Mouse (Mus musculus): ENCODE results near the gene Pald1. TPM values are rescaled to one million over a fixed set of nuclear protein-coding genes. Genes with fewer than 3 reads are reported as not detected.

Gene Pald1
- total and polyA plus RNA-seq, 2 experiments from 2014 or later: 17.9 to 66.8 TPM

DNA sequence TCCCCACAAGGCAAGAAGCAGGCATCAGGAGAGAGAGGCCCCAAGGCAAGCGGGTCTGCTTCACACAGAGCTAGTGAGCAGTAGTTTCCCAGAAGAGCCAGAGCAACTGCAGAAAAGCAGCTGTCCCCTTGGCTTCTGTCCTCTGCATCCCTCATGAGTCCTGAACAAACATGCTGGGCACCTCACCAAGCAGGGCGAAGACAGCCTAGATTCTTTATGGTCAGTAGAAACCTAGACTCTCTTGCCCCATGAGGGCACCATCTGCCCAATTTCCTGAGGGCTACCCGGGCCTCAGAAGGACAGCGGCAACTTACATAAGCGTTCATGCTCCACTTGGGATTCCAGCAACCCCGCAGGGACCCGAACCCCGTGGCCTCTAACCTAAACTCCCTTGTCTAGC is 20.3 kb downstream of the Pald1 start:
- Histone ChIP-seq H3K4me1 (ENCODE audit: control insufficient read depth, insufficient read depth) (peaks cover 10% of the 10 kb centered on the region; the same call in 1 of the 2 replicates), H3K9ac (replicated peaks; ENCODE audit: low read depth, low read length) (no peak overlapping the region), H3K27me3 (ENCODE audit: control insufficient read depth, insufficient read depth, low read length) (no peaks in the 10 kb centered on the region), H3K4me2 (ENCODE audit: low read depth, low read length) (no peak overlapping the region), H3K4me3 (ENCODE audit: low read depth, low read length) (no peak overlapping the region), H3K27ac (ENCODE audit: low read depth) (peak overlapping the region; percentile 39), H3K9me3 (replicated peaks; ENCODE audit: control insufficient read depth, low read length) (no peaks in the 10 kb centered on the region), H3K36me3 (replicated peaks; ENCODE audit: control insufficient read depth, insufficient read depth, low read length) (0 out of 2 replicates have a peak, but pooled peaks cover 3% of the 10 kb centered on the region)
- TF ChIP-seq EP300 (IDR thresholded peaks at IDR 0.05; ENCODE audit: low read depth) (no peak), CTCF (IDR thresholded peaks at IDR 0.05; ENCODE audit: low read depth) (no peak)
- 75% methylated on average over 8 of the region's 8 CpGs for WGBS
- ATAC-seq (ENCODE audit: insufficient read depth, low read depth): no peak
- no peak for DNase-seq (ENCODE audit: low spot score)

DNA sequence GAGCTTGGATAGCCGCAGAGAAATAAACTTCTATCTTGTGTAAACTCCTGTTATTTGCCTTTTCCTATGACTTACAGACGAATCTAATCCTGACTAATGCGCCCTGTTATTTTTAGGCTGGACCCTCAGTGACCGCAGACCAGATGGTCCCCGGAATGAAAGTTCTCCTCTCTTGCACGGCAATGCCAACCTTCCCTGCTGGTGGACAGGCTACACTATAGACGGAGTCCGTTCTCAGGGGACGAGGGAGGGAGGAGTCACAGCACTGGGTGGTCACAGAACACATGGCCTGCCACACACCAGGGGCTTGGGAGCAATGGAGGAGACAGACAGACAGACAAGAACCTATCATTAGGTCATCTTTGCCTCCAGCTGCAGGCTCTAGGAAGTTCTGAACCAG is 20.8 kb downstream of the Pald1 start:
- no peak for TF ChIP-seq EP300 (IDR thresholded peaks at IDR 0.05; ENCODE audit: low read depth)
- no peak for TF ChIP-seq CTCF (IDR thresholded peaks at IDR 0.05; ENCODE audit: low read depth)
- Histone ChIP-seq H3K27me3 (ENCODE audit: control insufficient read depth, insufficient read depth, low read length) (no peaks in the 10 kb centered on the region), H3K9ac (replicated peaks; ENCODE audit: low read depth, low read length) (no peak overlapping the region), H3K27ac (ENCODE audit: low read depth) (peak overlapping the region; percentile 39), H3K36me3 (replicated peaks; ENCODE audit: control insufficient read depth, insufficient read depth, low read length) (0 out of 2 replicates have a peak, but pooled peaks cover 3% of the 10 kb centered on the region), H3K4me2 (ENCODE audit: low read depth, low read length) (no peak overlapping the region), H3K4me3 (ENCODE audit: low read depth, low read length) (no peak overlapping the region), H3K4me1 (ENCODE audit: control insufficient read depth, insufficient read depth) (peaks cover 15% of the 10 kb centered on the region), H3K9me3 (replicated peaks; ENCODE audit: control insufficient read depth, low read length) (no peaks in the 10 kb centered on the region)
- DNase-seq (ENCODE audit: low spot score): no peak
- 67% methylated on average over 9 of the region's 9 CpGs for WGBS
- ATAC-seq (ENCODE audit: insufficient read depth, low read depth): no peak

DNA sequence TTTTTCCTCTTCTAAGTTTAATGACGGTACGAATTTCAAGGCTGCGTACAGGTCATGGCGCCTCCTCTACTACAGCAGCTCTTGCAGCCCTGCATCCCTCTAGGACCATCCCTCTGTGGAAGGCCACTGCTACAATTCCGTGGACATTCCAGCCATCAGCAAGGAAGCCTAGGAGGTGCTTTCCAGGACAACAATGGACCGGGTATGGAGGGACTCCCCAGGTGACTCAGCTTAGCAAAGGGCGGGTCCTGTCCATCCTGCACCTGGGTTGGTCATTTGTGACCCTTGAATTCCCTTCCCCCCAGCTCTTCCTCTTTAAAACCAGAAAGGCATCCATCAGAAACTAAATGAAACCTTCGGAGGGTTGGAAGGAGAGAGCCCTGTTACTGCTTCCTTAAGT is 22.7 kb downstream of the Pald1 start:
- H3K9me3 ChIP-seq (replicated peaks; ENCODE audit: control insufficient read depth, low read length): no peaks in the 10 kb centered on the region
- DNase-seq (ENCODE audit: low spot score): no peak
- WGBS: 92% methylated on average over 8 of the region's 8 CpGs
- no peak overlapping the region for H3K9ac ChIP-seq (replicated peaks; ENCODE audit: low read depth, low read length)
- H3K27ac ChIP-seq (ENCODE audit: low read depth): no peak overlapping the region
- H3K36me3 ChIP-seq (replicated peaks; ENCODE audit: control insufficient read depth, insufficient read depth, low read length): peaks cover 3% of the 10 kb centered on the region; the same call in 1 of the 2 replicates
- no peak overlapping the region for H3K4me2 ChIP-seq (ENCODE audit: low read depth, low read length)
- H3K27me3 ChIP-seq (ENCODE audit: control insufficient read depth, insufficient read depth, low read length): no peaks in the 10 kb centered on the region
- ATAC-seq (ENCODE audit: insufficient read depth, low read depth): no peak
- H3K4me1 ChIP-seq (ENCODE audit: control insufficient read depth, insufficient read depth): peaks cover 17% of the 10 kb centered on the region
- H3K4me3 ChIP-seq (ENCODE audit: low read depth, low read length): no peak overlapping the region
- TF ChIP-seq CTCF (IDR thresholded peaks at IDR 0.05; ENCODE audit: low read depth) (no peak), EP300 (IDR thresholded peaks at IDR 0.05; ENCODE audit: low read depth) (no peak)

DNA sequence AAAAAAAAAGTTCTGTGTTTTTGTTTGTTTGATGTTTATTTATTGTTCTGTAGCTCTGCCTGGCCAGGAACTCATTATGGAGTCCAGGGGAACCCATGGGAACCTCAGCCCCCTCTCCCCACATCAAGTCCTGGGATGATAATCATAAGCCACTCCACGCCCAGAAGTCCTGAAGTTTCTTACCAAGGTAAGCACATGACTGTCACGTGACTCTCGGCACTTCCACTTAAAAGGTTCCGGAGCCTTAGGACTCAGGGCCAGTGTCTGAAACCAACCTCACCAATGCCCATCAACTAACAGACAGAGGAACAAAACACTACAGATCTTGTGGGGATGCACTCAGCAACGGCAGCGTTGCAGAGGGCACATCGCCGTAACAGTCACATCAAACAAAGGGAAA is 23.9 kb downstream of the Pald1 start:
- Histone ChIP-seq H3K4me2 (ENCODE audit: low read depth, low read length) (no peak overlapping the region), H3K4me3 (ENCODE audit: low read depth, low read length) (no peak overlapping the region), H3K27me3 (ENCODE audit: control insufficient read depth, insufficient read depth, low read length) (no peaks in the 10 kb centered on the region), H3K9ac (replicated peaks; ENCODE audit: low read depth, low read length) (no peak overlapping the region), H3K36me3 (replicated peaks; ENCODE audit: control insufficient read depth, insufficient read depth, low read length) (peaks cover 3% of the 10 kb centered on the region; the same call in 1 of the 2 replicates), H3K4me1 (ENCODE audit: control insufficient read depth, insufficient read depth) (peaks cover 17% of the 10 kb centered on the region), H3K9me3 (replicated peaks; ENCODE audit: control insufficient read depth, low read length) (no peaks in the 10 kb centered on the region), H3K27ac (ENCODE audit: low read depth) (no peak overlapping the region)
- 74% methylated on average over 8 of the region's 8 CpGs for WGBS
- no peak for TF ChIP-seq CTCF (IDR thresholded peaks at IDR 0.05; ENCODE audit: low read depth)
- TF ChIP-seq EP300 (IDR thresholded peaks at IDR 0.05; ENCODE audit: low read depth): no peak
- ATAC-seq (ENCODE audit: insufficient read depth, low read depth) (no peak), DNase-seq (ENCODE audit: low spot score) (no peak)

DNA sequence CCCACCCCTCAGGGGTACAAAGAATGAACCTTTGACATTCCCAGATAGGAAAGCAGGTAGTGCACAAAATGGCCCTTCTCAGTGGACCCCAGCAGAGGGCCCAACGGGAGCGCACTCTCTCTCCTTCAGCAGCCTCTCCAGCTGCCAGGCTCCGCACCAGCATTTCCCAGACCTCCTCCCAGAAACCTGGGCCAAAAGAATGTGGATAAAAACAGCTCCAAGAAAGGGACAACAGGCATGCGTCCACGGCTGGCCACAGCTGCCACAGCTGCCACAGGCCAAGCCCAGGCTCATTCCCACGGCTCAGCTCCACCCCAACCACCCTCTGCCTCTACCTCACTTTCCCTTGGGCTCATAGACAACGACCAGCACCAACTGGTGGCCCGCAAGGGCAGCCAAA is 25.7 kb downstream of the Pald1 start:
- Histone ChIP-seq H3K27me3 (ENCODE audit: control insufficient read depth, insufficient read depth, low read length) (no peaks in the 10 kb centered on the region), H3K4me1 (ENCODE audit: control insufficient read depth, insufficient read depth) (peaks cover 14% of the 10 kb centered on the region), H3K9me3 (replicated peaks; ENCODE audit: control insufficient read depth, low read length) (no peaks in the 10 kb centered on the region), H3K27ac (ENCODE audit: low read depth) (peak overlapping the region; percentile 13; the same call in 1 of the 2 replicates), H3K4me3 (ENCODE audit: low read depth, low read length) (no peak overlapping the region), H3K36me3 (replicated peaks; ENCODE audit: control insufficient read depth, insufficient read depth, low read length) (peaks cover 4% of the 10 kb centered on the region), H3K4me2 (ENCODE audit: low read depth, low read length) (no peak overlapping the region), H3K9ac (replicated peaks; ENCODE audit: low read depth, low read length) (no peak overlapping the region)
- TF ChIP-seq CTCF (IDR thresholded peaks at IDR 0.05; ENCODE audit: low read depth) (peak; percentile 38), EP300 (IDR thresholded peaks at IDR 0.05; ENCODE audit: low read depth) (no peak)
- ATAC-seq (ENCODE audit: insufficient read depth, low read depth) (peak; percentile 30; the same call in 1 of the 2 replicates), DNase-seq (ENCODE audit: low spot score) (peak; percentile 36)
- WGBS: 29% methylated on average over 8 of the region's 8 CpGs

DNA sequence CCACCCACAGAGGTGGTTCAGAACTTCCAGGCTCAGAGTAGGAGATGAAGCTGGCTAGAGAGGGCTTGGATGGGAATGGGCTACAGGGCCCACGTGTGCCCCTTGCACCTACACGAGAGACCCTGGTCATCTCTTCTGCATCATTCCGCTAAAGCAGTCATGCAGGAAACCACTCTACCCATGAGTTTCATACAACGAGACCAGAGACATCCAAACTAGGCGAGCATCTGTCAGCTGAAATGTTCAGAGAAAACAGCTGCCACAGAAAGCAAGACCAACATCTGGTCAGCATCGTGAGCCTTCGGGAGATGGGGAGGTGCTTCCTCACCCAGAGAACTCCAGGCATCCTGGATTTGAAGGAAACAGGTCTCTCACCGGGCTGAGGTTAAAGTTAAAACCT is 26.8 kb downstream of the Pald1 start:
- Histone ChIP-seq H3K9ac (replicated peaks; ENCODE audit: low read depth, low read length) (no peak overlapping the region), H3K36me3 (replicated peaks; ENCODE audit: control insufficient read depth, insufficient read depth, low read length) (peaks cover 13% of the 10 kb centered on the region), H3K4me3 (ENCODE audit: low read depth, low read length) (no peak overlapping the region), H3K9me3 (replicated peaks; ENCODE audit: control insufficient read depth, low read length) (no peaks in the 10 kb centered on the region), H3K27me3 (ENCODE audit: control insufficient read depth, insufficient read depth, low read length) (no peaks in the 10 kb centered on the region), H3K4me2 (ENCODE audit: low read depth, low read length) (no peak overlapping the region), H3K27ac (ENCODE audit: low read depth) (no peak overlapping the region), H3K4me1 (ENCODE audit: control insufficient read depth, insufficient read depth) (peaks cover 10% of the 10 kb centered on the region)
- WGBS: 89% methylated on average over 8 of the region's 8 CpGs
- ATAC-seq (ENCODE audit: insufficient read depth, low read depth): no peak
- no peak for DNase-seq (ENCODE audit: low spot score)
- TF ChIP-seq CTCF (IDR thresholded peaks at IDR 0.05; ENCODE audit: low read depth) (no peak), EP300 (IDR thresholded peaks at IDR 0.05; ENCODE audit: low read depth) (no peak)
